Mouse (Mus musculus) heart, adult 9 months (tissue): ENCODE measurements around the gene Hyal3.
"Not testable (repeated sequence)": the region's sequence is repeated elsewhere in the genome, so short reads cannot be mapped to it uniquely, and the experiment has no call there.

Experiments used
- DNase-seq, 2 experiments: peaks; one replicate each; pipeline ENCODE4 v3.0.0; 2022; ENCODE audit warnings: low spot score in 2 of 2

The Hyal3 gene

GRCm38 (mm10) chr9:107571534-107572326 is 8.9 kb upstream of the Hyal3 start:
- DNase-seq = peak in 1 of 2 experiments; percentile 69

DNA sequence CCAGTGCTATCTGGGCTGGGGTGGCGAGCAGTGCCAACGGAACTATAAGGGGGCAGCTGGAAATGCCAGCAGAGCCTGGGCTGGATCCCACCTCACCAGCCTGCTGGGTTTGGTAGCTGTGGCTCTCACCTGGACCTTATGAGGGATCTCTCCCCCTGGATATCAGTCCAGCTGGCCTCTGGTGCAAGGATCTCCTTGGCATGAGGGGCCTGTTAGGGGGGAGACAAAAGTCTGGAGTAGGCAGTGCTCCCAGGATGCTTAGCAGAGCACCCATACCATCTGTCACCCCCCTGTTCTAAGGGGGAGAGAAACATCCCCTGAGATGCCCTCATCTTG is 8.3 kb upstream of the Hyal3 start:
- DNase-seq = no peak

GRCm38 (mm10) chr9:107573774-107574173 is 6.8 kb upstream of the Hyal3 start:
- DNase-seq = not testable (repeated sequence)

- DNase-seq = no peak
These were observed 4.8 kb upstream of the Hyal3 start for GRCm38 (mm10) chr9:107575579-107576356.

- peak; percentile 81 to 84 for DNase-seq
These were observed 4.1 kb upstream of the Hyal3 start, which contains the start of gene Hyal1 for GRCm38 (mm10) chr9:107576357-107577107. TSS of gene Hyal1 (plus strand) at chr9:107576927.

GRCm38 (mm10) chr9:107577871-107578270 is 2.7 kb upstream of the Hyal3 start:
- no peak for DNase-seq

DNA sequence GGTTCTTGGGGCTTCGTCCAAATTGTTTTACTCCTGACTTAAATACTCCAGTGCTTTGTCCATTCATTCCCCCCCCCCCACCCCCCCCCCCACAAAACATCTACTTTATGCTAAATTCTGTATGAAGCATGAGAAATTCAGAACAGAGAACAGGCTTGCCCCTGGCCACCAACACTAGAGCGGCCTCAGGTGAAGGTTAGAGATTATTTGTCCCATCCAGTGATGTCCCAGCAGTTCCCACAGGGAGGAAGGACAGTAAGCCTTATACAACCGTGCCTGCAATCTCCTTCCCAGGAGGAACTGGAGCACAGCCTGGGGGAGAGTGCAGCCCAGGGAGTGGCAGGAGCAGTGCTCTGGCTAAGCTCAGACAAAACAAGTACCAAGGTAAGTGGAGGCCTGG is 2.0 kb upstream of the Hyal3 start, which contains the start of gene Naa80:
Naa80 (plus strand) TSS at position 301 of the 400 bp plus-strand sequence.
- DNase-seq = no peak

GRCm38 (mm10) chr9:107579023-107579900 is 1.4 kb upstream of the Hyal3 start:
- no peak for DNase-seq

- no peak for DNase-seq
These were observed 966 bp downstream of the Hyal3 start for GRCm38 (mm10) chr9:107581584-107581983.

GRCm38 (mm10) chr9:107582509-107583062 is 2.0 kb downstream of the Hyal3 start:
- DNase-seq = no peak

GRCm38 (mm10) chr9:107583174-107583573 is 2.6 kb downstream of the Hyal3 start:
- DNase-seq = no peak

- DNase-seq = no peak
These were observed 5.9 kb downstream of the Hyal3 start for GRCm38 (mm10) chr9:107586504-107586903.

GRCm38 (mm10) chr9:107586974-107587832 is 6.6 kb downstream of the Hyal3 start, which contains the start of gene Ifrd2:
TSS of gene Ifrd2 (plus strand) at chr9:107587642.
- peak; percentile 98 to 99 for DNase-seq

- peak; percentile 55 to 64 for DNase-seq
These were observed 7.4 kb downstream of the Hyal3 start for GRCm38 (mm10) chr9:107587833-107588639.

DNA sequence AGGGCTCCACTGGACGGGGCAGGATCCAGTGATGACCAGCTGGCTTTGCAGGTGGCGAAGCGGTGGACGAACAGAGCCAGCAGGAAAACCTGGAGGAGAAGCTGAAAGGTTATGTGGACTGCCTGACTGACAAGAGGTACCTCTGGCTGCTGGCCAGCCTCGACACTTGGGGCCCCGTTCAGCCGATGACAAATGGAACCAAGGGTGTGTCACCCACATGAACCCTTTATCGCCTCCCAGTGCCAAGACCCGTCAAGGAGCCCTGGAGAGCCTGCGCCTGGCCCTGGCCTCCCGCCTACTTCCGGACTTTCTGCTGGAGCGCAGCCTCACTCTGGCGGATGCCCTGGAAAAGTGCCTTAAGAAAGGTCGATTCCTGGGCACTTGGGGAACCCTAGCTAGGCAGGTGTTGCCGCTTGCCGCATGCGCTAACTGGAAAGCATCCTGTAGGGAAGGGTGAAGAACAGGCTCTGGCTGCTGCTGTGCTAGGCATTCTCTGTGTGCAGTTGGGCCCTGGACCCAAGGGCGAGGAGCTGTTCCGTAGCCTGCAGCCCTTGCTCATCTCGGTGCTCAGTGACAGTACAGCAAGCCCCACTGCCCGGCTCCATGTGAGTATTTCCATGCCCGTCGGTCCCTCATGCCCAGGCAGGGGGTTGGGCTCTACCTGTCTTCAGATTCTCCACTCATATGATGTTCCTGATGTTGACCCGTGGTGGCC is 9.6 kb downstream of the Hyal3 start:
- peak; percentile 58 to 62 for DNase-seq

DNA sequence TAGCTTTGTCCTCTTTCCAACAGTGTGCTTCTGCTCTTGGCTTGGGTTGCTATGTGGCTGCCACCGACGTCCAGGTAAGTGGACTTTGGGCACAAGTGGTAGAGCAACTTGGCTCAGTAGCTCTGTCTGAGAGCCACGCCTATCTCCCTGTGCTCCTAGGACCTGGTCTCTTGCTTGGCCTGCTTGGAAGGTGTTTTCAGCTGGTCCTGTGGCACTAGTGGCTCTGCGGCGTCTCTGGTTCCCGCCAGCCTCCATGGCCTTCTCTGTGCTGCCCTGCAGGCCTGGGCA is 10.1 kb downstream of the Hyal3 start:
- DNase-seq = no peak

DNA sequence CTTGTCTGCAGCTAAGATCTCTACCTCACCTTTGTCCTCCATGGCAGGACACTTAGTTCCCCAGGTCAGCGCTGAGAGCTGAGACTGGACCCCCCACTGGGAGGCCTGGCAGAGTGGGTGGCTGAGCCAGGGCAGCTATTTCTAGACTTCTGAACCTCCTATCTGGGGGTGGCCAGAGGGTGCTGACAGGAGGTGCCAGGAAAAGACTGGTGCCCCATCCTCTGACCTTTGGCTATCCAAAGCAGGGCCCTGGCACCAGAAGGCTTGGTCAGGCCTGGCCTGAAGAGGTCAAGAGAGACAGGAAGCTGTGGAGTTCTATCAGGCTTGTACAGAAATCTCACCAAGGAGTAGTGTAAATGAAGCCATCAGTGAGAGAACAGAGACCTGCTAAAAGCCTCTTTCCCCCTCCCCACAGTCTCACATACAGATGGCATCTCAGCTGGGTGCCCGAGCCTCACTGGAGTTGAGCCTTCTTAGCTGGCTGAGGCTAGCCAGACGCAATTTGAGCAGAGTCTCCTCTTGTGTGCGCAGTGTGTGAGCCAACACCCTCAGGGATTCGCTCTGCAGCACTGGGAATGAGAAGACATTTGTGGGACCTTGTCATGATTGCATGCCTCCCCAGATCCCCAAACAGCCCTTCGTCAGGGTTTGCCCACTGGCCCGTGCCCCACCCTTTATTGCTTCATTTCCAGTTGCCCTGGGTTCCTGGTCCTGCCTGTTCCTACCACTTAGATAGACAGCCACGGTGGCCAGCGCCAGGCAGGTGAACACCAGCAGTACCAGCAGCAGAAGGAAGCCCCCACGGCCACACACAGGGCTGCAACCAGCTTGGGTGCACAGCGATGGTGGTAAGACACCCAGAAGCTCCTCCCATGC is 12.7 kb downstream of the Hyal3 start:
- peak; percentile 74 to 76 for DNase-seq
